Mouse (Mus musculus) stomach, postnatal 0 days (tissue): Measurements from ENCODE around the gene Arhgef2.
A peak's percentile ranks its signal among the peaks of the same experiment; 100 is the strongest.

Experiments
- CTCF ChIP-seq: IDR thresholded peaks from 2 replicates; pipeline ENCODE4 v1.5.1; 2016; ENCODE audit warnings: antibody characterized with exemption, low read depth, mild to moderate bottlenecking, moderate library complexity
- EP300 ChIP-seq: optimal IDR thresholded peaks from 2 replicates; pipeline ENCODE3; 2016; ENCODE audit warnings: antibody characterized with exemption

GRCm38 (mm10) chr3:88685958-88686451 is 80.2 kb downstream of the Arhgef2 start:
- TF ChIP-seq CTCF = peak; percentile 54
- TF ChIP-seq EP300 = peak; percentile 13
